Mouse (Mus musculus) retina, postnatal 1 day (tissue): ENCODE measurements around the gene Gfap.

Source experiments
- DNase-seq: peaks from one replicate; pipeline ENCODE4 v3.0.0-alpha.2; 2012

Gene Gfap

DNA sequence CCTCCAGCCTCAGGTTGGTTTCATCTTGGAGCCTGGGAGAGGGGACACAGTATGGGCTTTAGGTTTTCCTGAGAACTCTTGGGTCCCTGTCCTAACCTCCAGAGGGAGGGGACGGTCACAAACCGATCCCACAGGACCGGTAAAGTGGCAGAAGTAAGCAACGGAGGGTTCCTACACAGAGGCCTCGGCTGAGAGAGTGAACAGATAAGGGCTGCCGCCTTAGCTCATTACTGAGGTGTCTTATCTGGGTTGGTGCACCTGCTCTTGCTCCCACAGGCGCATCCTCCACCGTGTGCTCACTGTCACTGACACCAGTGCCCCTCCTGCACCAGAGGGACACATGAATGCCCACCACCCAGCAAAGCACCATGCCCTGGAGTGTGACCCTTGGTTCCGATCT, 4.9 kb downstream of the Gfap start:
- no peak for DNase-seq

DNA sequence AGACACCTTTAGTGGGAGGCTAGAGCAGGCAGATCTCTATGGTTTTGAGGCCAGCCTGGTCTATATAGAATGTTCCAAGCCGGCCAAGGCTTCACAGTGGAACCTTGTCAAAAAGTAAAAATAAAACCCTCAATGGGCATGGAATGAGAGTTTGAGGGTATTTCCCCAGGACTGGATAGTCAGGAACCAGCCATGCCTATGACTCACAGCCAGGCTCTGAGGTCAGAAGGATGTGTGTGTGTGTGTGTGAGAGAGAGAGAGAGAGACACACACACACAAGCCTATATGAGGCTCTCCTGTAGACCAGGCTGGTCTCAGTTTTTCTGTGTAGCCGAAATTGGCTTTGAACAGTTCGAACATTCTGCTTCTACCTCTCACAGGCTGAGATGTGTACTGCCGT, 6.0 kb downstream of the Gfap start:
- no peak for DNase-seq

- DNase-seq, result peak; percentile 81
Measured at GRCm38 (mm10) chr11:102893015-102893651, 7.6 kb downstream of the Gfap start.

DNA sequence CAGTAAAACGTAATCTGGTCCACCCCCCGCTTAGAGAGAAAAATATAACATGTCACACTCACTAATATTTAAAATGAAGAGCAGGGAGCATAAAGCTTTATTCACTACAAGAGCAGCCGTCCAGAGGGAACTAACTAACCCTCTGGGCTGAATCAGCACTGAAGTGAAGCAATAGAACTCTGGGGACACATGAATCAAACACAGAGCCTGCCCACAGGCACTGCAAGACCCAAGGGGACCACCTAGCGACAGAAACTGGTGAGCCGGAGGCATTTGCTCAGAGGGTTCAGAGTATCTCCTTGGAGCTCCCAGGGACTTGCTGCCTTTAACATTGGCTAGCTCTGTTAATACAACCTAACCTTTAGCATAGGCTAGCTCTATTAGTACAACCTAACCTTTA, 10.6 kb downstream of the Gfap start:
- DNase-seq, result no peak

- peak; percentile 50 for DNase-seq
Measured at GRCm38 (mm10) chr11:102888135-102888534, 12.6 kb downstream of the Gfap start.

- DNase-seq, result no peak
Measured at GRCm38 (mm10) chr11:102887433-102887832, 13.3 kb downstream of the Gfap start.

DNA sequence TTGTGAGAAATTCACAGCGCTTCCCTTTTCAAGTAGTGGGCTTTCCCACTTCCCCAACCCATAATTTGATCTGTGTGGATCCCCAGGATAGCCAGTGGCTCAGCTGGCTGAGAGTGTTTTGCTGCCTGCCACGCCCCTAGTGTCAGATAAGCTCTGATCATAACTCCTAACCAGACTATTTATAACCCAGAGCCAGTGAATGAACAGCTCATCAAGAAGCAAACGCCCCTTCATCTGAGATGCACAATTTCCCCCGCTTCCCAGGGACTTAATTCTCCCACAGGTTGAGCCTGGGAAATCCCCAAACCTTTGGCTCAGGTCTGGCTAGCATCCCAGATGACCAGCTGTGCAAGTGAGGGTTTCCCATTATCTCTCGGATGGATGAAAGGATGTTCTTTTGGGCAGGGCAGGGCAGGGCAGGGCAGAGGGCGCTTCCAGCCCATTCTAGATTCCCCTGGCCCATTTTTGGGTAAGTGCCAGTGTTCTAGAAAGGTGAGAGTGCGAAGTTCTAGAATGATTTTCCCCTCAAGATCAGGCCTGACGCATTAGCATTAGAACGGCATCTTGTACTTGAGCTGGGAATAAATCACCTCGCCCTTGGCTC, 16.0 kb downstream of the Gfap start, which contains the start of gene Fam187a:
Fam187a (plus strand) TSS at position 554 of the 604 bp plus-strand sequence.
- no peak for DNase-seq

GRCm38 (mm10) chr11:102881314-102882198, 19.2 kb downstream of the Gfap start:
- no peak for DNase-seq

GRCm38 (mm10) chr11:102880585-102881313, 20.0 kb downstream of the Gfap start, which contains the start of the genes Eftud2 and Ccdc103:
Gene Eftud2, minus strand, starts transcription at chr11:102880985.
Gene Ccdc103, plus strand, starts transcription at chr11:102881204.
- DNase-seq, result peak; percentile 95

- no peak for DNase-seq
Measured at GRCm38 (mm10) chr11:102879558-102879957, 21.2 kb downstream of the Gfap start.

GRCm38 (mm10) chr11:102874801-102875334, 25.8 kb downstream of the Gfap start:
- DNase-seq, result no peak

DNA sequence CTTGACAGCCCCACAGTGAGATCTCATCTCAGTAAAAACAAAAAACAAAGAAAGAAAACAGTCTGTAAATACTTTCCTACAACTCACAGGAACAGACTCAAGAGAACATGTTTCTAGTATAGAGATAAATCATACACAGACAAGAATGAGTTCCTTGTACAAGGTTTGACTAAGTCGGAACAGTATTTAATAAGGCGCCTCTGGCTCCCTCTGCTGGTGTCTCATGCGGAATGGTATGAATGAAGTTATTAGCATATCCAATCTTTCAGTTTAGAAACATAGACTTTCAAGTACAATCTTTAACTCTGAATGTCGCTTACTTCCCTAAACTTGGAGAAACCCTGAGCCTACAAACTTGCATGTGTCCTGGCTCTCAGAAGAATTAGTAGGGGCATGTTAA, 36.4 kb downstream of the Gfap start:
- DNase-seq, result peak; percentile 79

DNA sequence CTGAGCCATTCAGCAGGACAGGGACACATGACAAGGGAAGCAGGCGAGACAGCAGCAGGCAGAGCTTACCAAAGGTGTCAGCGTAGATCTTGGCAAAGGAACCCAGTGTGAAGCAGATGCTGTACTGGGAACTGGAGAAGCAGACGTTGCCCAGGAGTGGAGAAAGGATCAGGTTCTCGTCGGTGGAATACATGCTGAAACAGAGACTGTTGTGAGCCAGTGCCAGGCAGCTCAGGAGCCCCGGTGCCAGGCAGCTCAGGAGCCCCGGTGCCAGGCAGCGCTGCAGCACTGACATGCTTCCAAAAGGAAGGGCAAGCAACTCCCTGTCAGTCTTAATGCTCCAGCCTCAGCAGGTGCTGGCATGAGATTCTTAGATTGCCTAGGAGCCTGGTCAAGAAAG, 40.8 kb downstream of the Gfap start:
- no peak for DNase-seq

GRCm38 (mm10) chr11:102858951-102859350, 41.8 kb downstream of the Gfap start:
- DNase-seq, result no peak

DNA sequence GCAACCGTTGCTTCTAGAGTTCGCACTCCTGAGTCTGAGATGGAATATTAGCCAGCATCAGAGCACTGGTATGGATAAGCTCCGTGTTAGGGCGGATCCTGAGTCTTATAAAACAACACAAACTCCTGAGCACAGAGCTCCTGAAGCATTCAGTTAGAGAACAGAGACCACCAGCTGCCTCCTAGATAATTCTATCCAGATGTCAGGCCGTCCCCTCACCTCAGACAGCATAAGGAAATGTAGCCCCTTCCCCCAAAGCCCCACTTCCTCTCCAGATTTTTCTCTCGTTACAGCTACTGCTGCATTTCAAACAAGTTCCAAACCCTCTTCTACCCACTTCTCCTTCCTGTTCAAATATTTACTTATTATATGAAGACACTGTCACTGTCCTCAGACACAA, 44.8 kb downstream of the Gfap start:
- no peak for DNase-seq

DNA sequence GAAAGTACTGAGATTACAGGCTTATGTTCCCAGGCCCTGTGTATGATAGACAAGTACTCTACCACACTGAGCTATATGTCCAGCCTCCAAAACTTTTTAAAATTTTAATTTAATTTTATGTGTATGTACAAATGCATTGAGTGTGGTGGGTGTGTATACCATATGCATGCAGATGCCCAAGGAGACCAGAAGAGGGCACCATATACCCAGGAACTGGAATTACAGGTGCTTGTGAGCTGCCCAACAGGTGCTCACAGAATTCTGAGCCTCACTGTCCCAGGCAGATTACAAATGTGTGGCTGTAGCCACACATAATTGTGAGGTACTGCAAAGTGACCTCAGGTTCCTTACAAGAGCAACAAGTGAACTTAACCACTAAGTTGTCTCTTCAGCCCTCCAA, 47.0 kb downstream of the Gfap start:
- peak; percentile 30 for DNase-seq

- peak; percentile 57 for DNase-seq
Measured at GRCm38 (mm10) chr11:102851883-102852282, 48.8 kb downstream of the Gfap start.

DNA sequence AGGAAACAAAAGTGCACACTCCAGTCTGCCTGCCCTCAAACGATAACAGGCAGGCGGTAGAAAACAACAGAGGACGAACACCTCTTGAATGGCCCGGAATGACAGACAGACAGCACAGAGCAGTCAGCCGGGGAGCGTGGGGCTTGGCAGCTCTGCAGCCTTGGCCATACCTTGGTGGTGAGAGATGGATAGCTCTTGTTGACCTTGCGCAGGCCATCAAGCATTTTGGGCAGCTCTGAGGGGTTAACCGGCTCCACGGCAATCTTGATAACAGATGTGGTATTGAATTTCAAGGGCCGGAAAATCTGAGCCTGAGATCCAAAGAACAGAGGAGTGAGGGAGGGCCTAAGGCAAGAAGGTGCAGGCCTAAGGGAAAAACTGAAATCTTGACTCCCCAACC, 54.8 kb downstream of the Gfap start:
- no peak for DNase-seq

- DNase-seq, result no peak
Measured at GRCm38 (mm10) chr11:102838616-102839150, 62.0 kb downstream of the Gfap start.

GRCm38 (mm10) chr11:102838126-102838525, 62.6 kb downstream of the Gfap start:
- no peak for DNase-seq

- no peak for DNase-seq
Measured at GRCm38 (mm10) chr11:102837385-102837784, 63.3 kb downstream of the Gfap start.
